Mouse (Mus musculus): ENCODE data around the gene Crbn.

DNA sequence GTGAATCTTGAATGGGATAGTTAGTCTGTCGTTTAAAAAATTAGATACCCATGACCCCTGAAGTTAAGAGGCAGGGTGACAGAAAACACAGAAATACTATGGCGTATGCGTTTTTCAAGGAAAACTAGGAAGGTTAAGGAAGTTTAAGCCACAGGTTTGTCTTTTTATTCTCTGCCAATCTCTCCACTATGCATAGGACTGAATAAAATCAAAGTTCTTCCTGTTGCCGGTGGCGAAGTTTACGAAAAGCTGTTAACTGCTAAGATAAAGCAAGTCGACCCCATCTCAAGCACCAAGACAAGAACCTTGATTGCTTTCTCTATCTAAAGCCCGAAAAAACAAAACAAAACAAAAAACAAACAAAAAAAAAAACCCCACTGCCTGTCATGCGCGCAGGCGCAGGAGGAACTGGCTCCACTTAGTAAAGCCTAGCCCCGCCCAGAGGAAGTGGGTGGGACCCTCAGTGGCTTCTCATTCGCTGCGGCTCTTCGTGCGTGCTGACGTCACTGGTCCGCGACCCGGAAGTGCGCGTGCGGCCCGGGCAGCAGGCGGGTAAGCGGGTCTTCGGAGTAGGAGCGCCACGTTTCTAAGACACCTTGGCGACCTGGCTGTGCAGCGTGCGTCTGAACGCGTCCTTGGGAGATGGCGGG is 31.1 kb downstream of the Crbn start, which contains the start of gene Trnt1:
- TF ChIP-seq CTCF (IDR thresholded peaks at IDR 0.05) (no peak), EP300 (IDR thresholded peaks at IDR 0.05) (no peak)

All from lung, postnatal 0 days (tissue).